Mouse (Mus musculus) heart, adult 2 months (tissue): Measurements from ENCODE around the gene Twist1.

Source experiments
- CTCF ChIP-seq: fragments of 200-600 bp; IDR thresholded peaks from 2 replicates; pipeline ENCODE4 v1.8.1; 2022; ENCODE audit warnings: antibody characterized with exemption, mild to moderate bottlenecking, moderate library complexity
- EP300 ChIP-seq: fragments of 200-500 bp; IDR thresholded peaks from 2 replicates; pipeline ENCODE4 v1.6.1; 2011; ENCODE audit warnings: low read depth, low read length, control low read depth; ENCODE audit not compliant: insufficient read depth
- POLR2A ChIP-seq: fragments of 200-500 bp; IDR thresholded peaks from 2 replicates; pipeline ENCODE4 v1.6.1; 2011; ENCODE audit warnings: mild to moderate bottlenecking, low read depth, low read length, control low read depth; ENCODE audit not compliant: insufficient read depth

GRCm38 (mm10) chr12:33964427-33964826 lies 7.0 kb downstream of the Twist1 start:
- TF ChIP-seq CTCF = no peak
- TF ChIP-seq POLR2A = no peak
- no peak for TF ChIP-seq EP300
